Mouse (Mus musculus) layer of hippocampus, adult 11-12 months (tissue): ENCODE measurements around the gene Gsc2.

Experiments used
- DNase-seq: peaks from one replicate; pipeline ENCODE4 v3.0.0; 2022; ENCODE audit warnings: low spot score

The Gsc2 gene

DNA sequence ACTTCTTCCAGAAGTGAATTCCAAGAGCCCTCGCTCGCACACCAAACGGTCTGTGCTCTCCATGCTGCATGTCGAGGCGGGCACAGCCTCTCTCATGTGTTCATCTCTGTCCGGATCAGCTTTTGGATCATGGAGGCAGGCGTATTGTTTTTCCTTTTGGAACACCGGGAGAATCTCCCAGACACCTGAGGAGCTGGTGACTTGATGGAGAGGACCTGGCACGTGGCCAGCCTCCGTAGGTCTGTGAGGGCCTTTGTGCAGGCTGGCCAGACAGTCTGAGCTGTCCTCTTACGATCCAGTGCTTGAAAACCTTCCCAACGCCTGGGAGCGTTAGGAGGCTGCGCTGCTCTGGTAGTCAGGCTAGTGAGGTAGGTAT, 7.3 kb upstream of the Gsc2 start:
- DNase-seq, result no peak

DNA sequence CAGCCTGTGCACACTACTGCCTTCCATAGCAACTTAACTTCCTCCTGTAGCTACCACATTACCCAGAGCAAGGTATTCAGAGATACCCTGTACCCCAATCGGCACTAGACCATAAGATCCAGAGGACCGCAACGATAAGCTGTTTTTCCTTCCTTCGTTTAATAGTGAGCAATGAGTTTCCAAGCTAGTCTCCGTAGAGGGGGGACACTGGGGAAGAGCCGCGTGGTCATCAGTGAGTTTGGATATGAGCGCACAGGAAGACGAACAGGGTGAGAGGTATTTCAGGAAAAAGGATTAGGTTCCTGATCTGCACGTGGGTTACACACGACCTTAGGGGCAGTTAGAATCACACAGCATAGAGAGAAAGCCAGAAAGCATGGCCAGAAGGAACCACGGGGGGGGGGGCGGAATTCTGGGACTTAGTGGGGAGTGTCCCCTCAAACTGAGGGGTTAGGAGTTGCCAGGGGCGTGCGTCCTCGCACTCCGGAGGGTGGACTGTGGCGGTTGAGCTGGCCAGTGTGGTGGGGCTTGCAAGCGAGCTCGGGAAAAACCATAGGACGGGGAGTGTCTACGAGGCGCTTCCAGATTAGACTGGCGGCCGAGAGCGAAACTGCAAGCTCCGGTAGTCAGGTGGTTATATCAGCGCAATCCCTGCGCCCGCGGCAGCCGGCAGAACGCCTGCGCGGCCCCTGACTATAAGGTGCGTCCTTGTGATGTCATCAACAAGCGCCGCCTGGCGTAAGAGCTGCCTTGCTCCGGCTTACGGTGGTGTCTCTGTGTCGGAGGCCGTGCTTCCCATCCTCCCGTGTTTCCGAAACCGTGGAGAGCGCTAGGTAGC, 6.7 kb upstream of the Gsc2 start:
- DNase-seq, result peak; percentile 97

DNA sequence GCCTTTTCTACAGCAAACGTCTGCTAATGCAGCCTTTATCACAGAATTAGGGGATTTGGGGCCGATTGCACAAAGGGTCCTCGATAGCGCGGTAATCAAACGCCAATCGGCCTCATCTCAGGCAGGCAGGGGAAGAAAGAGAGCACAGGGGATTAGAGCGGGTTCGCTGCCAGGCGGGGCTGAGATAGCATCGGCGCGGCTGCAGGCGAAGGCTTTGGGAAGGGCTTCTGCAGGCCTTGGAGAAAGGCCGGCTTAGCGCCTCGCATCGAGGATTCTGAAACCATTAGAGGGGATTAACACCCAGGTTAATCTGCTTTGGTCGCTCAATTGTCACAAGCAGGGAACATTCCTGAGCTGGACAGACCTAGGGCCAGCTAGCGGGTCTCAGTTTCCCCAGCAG, 5.7 kb upstream of the Gsc2 start:
- DNase-seq, result no peak

DNA sequence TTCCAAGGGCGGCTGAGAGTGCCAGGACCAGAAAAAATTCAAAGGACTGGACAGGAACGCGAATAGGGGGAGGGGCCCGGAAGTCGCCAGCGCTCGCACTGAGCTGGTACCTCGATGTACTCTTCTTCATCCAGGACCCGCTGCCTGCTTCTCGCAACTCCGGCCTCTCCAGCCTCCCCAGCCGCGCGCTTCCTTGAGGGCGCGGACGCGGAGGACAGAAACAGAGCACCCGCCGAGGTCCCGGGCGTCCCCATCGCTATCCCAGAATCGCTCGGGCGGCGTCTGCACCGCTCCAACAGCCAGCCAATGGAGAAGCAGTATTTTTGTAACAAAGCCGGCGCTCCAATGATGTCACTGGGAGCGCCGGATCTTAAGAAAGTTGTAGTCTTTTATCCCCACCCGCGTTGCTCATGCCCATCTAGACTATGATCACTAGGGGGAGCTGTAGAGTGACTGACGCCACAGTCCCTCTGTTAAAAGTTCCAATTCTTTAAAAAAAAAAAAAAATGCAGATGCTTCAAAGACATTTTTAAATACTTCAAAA, 3.7 kb downstream of the Gsc2 start, which contains the start of gene Ess2:
Gene Ess2, minus strand, starts transcription at position 297 of the 544 bp plus-strand sequence.
- DNase-seq, result peak; percentile 95

DNA sequence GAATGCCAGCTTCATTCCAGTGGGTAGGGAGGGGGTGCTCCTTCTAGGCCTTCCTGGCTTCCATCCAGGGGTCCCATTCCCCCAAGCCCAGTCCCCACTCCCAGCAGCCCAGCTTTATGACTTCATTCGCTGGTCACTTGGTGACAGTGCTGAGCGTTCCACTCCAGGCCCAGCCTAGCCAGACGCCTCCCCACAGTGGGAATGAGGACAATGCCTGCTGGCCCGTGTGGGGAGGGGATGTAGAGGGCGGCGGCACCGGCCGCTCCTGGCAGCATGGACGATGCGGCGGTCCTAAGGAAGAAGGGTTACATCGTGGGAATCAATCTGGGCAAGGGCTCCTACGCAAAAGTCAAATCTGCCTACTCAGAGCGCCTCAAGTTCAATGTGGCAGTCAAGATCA, 16.4 kb downstream of the Gsc2 start, which contains the start of the genes Dgcr2 and Tssk2:
Gene Dgcr2, minus strand, starts transcription at position 101 of the 400 bp plus-strand sequence.
Gene Tssk2, plus strand, starts transcription at position 176 of the 400 bp plus-strand sequence.
- DNase-seq, result no peak

DNA sequence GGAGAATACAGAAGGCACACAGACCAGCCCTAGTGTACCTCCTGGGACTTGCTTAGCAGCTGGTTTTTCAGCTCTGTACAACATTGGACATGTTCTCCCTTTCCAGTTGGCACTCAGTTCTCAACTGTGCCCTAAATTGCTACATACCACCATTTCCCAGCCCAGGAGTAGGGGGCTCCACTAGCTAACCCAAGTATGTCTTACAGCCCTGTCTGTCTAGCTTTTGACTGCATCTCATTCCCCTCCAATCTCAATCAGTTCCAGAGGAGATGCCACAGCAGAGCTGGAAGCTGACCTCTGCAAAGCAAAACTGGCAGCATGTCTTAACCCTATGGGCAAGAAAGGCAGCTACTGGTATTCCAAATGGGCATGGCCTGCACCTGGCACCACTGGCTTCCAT, 18.8 kb downstream of the Gsc2 start:
- no peak for DNase-seq

DNA sequence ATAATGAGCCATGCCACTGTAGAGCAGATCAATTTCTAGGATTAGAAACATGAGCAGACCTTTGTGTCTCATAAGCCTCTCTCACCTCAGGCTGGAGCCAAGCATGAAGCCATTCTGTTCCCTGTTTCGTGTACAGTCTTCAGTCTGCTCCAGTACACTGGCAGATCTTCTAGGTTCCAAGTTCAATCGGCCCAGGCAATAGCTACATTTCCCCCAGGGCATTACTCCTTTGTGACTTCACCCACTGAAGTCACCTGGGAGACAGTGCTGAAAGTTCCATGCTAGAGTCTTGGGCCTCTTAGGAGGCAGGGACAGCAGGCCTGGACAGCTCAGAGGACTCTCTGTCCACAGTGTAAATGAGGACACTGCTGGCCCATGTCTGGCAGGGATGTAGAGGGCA, 20.9 kb downstream of the Gsc2 start, which contains the start of gene Tssk1:
Gene Tssk1, plus strand, starts transcription at position 301 of the 400 bp plus-strand sequence.
- DNase-seq, result no peak

DNA sequence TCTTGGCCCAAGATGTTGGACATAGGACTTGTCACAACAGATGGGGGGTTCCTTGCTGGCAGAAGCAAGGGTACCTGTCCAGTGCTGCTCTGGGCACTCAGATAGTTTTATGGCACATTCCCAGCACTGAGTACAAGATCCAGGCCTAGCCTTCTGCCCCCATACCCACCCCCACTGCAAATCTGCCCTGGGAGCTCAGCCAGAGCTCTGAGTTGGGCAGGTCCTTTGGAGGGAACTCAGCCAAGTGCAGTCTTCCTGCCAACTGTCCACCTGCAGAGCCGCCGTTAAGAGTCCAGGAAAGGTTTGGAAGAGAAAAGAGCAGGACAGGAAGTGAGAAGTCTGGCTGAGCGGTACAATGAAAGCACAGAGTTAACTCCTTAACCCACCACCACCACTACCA, 22.3 kb downstream of the Gsc2 start:
- DNase-seq, result no peak

DNA sequence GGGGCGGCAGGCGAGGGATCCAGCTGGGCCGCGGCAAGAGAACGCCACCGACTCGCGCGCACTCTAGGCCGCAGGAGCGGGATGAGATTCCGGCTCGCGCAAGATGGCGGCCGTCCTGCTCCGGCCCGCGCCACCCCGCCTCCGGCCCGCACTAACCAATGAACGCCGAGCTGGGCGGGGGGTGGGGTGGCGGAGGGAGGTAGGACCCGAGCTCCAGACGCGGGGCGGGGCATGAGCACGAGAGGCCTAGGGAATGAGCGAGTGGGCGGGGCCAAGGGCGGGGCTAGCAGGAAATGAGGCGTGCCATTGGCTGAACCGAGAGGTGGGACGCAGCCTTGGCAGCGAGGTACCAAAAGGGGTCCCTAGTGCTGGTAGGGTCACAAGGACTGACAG, 23.3 kb downstream of the Gsc2 start, which contains the start of gene Gm20518:
Gene Gm20518, minus strand, starts transcription at position 105 of the 393 bp plus-strand sequence.
- peak; percentile 99 for DNase-seq

DNA sequence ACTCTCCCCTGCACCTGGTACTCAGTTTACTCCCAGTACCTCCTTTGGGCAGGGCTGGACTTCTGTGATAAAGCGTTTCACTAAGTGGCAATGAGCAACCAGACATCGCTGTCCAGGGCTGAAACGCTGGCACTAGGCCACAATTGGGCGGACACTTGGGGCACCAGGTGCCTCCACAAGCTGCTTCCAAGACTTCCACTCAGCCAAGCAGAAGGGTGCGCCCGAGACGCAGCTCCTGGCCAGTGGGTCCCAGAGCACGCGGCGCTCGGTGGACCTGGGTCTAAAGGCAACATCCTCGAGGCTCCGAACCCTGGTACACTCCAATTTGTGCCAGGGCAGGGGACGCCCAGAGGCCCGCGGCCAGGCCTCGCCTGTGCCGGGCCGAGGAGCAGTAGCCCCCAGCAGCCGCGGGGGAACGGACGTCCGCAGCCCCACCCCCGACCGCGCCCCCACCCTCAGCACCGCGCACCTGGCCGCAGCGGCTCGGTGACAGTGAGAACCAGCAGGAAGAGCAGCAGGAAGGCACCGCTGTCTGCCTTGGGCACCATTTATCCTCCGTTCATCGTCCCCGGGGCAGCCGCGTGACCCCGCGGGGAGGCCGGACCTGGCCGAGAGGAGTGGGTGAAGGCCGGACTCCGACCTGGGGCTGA, 23.8 kb downstream of the Gsc2 start:
- peak; percentile 55 for DNase-seq

DNA sequence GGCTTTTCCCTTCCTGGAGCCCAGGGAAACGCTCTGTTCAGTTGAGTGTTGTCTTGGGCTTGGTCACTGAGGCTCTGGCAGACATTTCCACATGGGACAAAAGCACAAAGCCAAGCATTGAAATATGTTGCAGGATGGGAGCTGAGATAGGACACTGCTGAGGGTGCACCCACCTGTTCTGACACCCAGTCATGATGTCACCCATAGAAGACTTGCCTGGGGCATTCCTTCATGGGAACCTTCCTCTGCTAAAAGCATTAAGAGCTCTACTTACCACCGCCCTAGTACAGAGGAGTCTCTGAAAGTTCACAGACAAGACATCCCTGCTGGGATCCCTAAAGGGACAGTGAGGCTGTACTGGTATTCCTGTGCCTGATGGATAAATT, 24.5 kb downstream of the Gsc2 start:
- no peak for DNase-seq

DNA sequence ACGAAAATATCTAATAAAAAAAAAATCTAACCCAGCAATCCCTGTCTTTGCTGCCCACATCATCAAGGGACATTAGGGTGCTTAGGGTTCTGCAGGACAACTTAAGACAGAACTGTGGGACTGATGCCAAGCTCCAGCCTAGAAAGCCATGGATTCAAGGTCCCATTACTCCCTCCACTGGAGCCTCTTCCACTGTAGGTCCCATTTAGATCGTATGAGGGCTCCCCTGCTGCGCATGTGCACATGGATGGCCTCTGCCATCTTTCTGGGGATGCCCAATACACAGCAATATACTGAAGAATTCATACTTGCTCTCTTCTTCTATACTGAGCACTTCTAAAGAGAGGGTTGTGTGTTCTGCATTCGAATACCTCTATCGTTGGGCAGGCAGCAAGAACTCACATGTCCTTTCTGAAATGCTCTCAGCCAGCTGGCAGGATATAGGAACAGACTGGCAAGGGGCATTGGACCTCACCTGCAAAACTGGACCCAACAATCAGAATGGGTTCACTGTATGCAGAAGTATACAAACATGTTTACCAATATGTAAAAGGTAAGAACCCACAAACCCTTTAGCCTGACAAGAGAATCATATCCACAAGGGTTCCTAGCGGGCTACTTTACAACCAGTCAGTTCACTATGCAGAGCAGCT, 25.0 kb downstream of the Gsc2 start:
- no peak for DNase-seq

DNA sequence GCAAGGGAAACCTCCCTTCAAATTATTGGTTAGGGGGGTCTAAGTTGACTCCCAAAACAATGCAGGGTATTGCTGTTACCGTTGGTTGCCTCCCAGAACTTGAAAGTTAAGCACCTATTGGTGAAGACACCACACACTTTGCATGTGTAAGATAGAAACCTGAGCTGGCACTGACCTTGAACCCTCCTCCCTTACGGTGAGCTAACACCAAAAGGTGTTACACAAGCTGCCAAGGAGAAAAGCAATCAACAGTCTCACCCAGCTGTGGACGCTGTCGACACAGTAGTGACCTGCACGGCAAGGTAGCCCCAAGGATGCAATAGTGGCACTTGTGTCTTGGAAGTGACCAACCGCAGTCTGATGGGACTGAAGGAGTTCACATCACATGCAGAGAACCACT, 30.7 kb downstream of the Gsc2 start:
- DNase-seq, result no peak

DNA sequence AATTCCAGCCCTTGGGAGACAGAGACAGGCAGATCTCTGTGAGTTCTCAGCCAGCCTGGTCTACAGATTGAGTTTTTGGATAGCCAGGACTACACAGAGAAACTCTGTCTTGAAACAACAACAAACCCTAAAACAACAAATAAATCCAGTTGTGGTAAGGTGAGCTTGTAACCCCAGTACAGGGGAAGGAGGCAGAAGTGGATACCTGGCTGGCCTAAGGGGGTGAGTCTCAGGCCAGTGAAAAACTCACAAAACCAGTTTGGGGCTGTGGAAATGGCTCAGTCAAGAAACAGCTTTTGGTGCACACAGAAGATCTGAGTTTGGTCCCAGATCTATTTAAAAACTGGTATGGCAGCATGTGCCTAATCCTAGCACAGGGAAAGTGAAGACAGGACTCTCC, 32.7 kb downstream of the Gsc2 start:
- no peak for DNase-seq

DNA sequence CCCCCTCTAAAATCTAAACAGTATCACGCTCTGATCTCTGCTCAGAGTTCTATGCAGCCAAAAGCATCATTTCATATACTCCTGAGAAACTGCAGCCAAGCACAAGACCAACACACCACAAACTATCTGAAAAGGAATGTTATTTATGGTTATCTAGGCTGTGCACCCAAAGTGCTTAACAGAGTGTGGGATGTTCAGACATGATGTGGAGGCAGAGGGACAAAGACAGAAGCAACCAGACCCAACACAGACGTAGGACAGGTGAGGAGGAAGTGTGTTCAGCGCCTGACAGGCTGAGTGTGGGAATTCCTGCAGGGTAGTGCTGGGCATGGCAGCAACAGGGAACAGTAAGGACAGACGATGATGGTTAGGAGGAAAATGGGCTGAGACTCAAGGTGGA, 35.3 kb downstream of the Gsc2 start:
- no peak for DNase-seq

DNA sequence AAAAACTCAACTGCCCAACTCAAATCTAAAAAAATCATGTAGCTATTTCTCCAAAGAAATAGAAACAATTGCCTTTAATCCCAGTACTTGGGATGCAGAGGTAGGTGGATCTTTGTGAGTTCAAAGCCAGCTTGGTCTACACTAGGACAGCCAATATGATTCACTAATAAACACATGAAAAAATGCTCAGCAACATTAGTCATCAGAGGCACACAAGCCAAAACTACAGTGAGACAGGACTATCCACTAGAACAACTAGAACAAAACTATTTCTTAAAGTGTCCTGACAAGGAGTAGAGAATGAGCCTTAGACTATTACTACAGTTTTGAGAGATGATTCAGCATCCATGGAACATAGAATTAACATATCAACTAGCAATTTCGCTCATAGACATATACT, 38.8 kb downstream of the Gsc2 start:
- no peak for DNase-seq

DNA sequence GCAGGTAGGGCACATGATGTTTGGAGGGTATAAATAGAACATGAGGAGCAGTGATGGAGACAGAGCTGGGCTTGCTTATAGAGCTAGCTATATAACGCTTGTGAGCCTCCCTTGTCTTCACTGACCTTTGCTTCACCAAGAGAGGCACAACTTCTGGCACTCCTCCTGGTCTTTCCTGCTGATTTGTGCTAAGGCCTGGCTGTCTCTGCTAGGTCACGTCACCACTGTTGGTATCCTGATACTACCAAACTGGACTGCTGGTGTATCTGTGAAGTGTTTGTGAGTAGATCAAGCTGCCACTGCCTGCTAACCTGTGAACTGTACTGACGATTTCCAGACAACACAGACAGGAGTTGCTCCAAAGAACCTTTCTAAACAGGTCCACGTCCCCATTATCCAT, 39.7 kb downstream of the Gsc2 start:
- DNase-seq, result no peak

DNA sequence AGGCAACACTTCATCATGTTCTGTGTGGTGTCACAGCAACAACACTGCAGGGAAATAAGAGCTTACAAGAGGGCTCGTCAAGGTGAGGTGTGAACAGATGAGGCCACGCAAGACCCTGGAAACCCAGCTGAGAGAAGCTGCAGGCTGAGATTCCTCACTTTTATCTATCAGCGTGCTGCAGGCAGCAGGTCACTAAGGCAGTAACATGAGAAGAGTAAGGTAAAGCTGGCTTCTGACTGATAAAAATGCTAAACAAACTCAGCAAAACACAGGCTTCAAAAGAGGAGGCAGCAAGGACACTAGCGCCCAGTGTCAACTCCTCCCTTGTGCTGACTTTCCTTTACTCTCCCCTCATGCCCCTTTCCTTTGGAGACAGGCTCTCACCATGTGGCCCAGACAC, 41.9 kb downstream of the Gsc2 start:
- DNase-seq, result no peak

DNA sequence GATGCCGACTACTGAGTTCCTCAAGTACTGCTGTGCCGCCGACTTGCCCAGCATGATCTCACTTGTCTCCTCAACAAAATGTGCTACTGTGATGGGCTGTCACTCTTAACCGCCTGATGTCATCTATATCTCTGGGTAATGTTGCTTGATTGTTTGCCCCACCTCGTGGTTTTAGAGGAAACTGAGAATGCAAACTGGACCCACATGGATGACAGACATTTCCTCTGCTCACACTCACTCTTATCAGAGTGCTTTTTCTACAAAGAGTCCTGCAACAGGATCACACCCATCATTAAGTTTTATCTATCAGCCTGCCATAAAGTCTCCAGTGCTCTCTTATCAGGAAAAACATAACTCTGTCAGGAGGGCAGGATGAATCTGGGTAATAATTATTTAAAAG, 43.6 kb downstream of the Gsc2 start:
- no peak for DNase-seq

DNA sequence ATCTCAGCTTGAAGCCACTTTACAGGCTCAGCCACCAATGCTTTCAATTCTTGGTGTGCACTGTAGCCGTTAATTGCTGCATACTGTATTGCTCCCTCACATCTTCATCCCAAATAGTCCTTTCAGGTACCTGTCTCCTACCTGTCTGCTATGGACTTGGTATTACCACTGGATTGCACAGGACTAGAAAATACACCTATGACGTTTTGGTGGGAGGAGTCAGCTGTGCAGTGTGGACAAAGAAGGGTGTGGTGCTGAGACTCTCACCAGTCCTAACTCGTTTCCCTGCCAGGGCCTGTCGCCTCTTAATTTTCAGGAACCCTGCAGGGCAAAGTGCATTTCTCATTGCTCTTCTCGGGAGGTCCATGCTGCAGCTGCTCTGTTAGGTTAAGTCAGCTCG, 49.1 kb downstream of the Gsc2 start:
- DNase-seq, result no peak

DNA sequence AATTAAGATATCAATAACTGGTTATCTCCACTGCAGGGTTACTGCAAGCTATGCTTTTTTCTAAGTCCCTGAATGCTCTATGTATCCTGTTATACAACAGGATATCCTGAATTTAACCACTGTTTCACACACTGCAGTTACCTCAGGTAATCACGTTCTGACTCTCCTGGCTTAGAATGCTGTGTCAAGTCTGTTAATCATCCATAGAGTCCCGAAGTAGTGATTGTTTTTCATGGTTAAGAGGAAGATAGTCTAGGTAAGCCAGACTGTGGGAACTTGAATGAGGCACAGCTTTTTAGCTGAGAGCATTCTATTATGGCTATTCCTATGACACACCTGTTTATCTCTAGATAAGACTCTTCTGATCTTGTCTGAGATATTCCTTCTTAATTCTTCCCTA, 49.6 kb downstream of the Gsc2 start:
- no peak for DNase-seq
